Mouse (Mus musculus): ENCODE data around the gene Fancd2.
A peak's percentile ranks its signal among the peaks of the same experiment; 100 is the strongest.

The Fancd2 gene

DNA sequence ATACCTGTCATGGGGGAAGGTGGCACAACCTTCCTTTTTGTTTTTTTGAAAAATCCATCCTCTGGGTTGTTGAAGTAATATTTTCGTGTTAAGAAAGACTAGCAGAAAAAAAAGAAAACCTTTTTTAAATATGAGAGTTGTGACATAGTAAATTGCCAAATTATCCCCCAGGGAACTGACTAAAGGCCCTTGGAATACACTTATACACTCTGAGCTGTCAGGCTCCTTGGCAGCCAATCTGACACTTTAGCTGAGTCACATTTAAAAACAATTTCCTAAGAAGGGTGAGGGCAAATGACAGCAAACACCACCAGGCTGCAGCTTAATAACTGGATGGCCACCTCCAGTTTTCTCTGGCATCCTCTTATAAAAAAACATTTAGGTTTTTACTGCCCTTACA lies 9.2 kb upstream of the Fancd2 start:
- no peak for DNase-seq (ENCODE audit: low read depth, low spot score)

DNA sequence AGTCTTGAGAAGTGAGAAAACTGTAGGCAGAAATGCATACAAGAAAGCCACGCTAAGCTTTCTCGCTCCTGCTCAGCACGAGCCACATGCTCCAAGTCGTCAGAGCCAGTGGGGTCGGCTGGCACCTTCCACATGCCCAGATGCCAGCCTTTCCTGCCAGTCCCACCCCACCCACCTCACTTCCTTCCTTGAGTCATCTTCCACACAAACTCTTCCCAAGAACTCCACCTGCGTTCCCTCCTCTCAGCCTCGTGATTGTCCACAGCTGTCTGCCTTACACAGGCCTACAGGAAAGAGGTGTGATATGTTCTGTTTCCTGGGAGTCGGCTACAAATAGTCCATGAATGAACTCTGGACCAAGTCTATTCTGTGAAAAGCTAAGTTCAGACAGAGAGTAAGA lies 8.1 kb upstream of the Fancd2 start:
- DNase-seq (ENCODE audit: low read depth, low spot score) = peak; percentile 80

DNA sequence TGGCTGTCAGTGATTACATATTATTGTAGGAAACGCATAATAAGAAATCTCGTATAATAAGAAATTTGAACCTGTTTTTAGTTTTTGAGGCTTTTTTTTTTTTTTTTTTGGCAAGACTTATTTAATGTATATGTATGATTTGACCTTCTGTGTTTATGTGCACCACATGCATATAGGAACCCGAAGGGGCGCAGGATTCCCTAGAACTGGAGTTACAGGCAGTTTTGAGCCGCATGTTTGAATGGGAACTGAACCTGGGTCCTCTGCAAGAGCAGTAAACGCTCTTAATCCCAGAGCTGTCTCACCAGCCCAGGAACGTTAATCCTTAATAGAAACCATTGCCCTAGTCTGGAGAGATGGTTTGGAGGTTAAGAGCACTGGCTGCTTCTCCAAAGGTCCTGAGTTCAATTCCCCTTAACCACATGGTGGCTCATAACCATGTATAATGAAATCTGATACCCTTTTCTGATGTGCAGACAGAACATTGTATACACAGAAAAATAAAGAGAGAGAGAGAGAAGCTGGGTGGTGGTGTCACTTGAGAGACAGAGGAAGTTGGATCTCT lies 440 bp downstream of the Fancd2 start:
- DNase-seq (ENCODE audit: low read depth, low spot score) = no peak

DNA sequence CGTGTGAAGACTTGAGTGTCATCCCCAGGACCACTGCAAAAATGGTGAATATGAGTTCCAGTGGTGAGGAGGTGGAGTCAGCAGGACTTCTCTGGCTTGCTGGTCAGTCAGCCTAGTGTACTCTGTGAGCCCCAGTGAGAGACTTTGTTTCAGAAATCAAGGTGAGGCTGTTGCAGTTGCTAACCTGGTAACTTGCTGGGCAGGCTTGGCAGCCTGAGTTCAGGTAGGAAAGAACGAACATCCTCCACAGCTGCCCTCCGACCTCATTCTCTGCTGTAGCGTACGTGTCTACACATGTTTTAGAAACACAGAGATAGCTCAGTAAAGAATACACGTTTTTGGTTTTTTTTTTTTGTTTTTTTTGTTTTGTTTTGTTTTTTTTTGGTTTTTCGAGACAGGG lies 3.4 kb downstream of the Fancd2 start:
- DNase-seq (ENCODE audit: low read depth, low spot score) = no peak

DNA sequence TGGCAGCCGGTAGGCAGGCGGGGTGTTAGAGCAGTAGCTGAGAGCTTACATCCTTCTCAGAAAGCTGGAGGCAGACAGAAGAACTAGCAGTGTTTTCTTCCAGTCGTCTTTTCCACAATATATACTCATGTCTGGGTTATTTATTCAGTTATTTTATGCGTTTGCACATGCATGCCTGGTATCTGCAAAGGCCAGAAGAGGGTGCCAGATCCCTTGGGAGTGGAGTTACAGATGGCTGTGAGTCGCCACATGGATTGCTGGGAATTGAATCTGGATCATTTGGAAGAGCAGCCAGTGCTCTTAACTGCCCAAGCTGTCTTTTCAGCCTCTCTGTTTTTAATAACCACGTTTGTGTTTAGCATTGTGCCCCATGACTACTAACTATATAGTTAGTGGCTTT lies 10.1 kb downstream of the Fancd2 start:
- no peak for DNase-seq (ENCODE audit: low read depth, low spot score)

DNA sequence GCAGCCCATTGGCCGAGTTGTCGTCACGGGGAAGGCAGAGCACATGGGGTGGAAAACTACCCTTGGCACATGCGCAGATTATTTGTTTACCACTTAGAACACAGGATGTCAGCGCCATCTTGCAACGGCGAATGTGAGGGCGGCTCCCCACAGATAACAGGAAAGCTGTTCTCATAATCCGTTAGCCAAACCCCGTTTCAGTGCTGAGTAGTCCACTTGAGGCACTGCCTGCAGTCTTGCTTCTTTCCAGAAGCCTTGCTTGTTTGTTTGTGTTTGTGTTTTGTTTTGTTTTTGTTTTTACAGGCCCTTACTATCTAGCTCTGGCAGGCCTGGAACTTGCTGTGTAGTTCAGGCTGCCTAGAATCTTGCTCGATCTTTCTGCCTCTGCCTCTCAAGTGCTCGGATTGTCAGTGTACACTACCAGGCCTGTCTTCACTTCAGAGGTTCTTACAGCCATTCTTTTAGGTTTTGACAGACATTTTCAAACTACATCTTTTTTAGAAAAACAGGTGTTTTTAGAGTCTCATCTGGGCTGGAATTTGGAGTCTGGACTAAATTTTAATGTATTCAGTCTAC lies 12.5 kb downstream of the Fancd2 start:
- no peak for DNase-seq (ENCODE audit: low read depth, low spot score)

DNA sequence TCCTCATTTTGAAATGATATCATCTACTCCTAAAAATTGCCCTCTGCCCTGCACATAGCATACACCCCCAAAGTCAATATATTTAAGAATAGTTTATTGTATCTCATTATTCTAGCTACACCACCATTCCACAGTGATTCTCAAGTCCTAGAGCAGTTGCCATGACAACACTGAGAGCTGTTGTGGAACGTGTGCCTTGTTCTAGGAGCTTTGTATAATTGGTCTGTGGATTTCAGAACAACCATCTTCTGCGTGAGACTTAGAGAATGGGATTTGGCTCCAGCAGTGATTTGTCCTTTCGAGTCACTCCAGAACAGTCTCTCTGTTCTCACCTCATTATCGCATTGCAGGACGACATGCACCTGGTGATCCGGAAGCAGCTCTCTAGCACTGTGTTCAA lies 28.3 kb downstream of the Fancd2 start:
- DNase-seq (ENCODE audit: low read depth, low spot score) = peak; percentile 78

DNA sequence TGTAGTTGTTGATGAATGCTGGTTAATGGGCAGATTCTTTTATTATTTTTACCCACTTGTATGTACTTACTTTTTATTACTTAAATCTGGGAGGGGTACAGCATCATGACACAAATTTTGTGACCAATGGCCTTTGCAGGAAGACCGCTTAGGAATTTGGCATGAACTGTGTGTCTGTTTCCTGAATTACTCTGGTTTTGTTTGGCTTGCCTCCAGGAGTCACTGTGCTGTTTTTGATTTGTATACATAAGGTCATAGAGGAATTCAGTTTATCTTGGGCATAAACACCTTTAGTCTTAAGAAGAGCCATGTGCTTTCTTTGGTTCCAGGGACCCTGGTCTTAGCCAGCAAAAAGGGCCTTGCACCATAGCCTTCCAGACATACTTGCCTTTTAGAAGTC lies 33.1 kb downstream of the Fancd2 start:
- DNase-seq (ENCODE audit: low read depth, low spot score) = no peak

DNA sequence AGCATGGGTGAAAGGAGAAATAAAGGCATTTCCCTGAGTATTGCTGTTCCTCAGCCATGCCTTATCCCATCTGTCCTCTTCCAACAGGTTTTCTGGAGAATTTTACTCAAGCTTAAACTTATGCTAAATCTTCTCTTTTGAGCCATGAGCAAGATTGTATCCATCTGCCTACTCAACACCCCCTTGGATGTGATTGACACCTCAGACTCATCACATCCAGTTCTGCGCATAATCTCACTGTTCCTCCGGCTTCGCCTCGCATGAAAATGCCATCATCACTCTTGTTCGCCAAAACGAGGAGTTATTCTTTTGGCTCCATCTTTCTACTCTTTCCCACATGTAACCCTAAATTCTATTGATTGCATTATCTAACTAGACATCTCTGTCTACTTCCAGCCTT lies 44.6 kb downstream of the Fancd2 start:
- DNase-seq (ENCODE audit: low read depth, low spot score) = peak; percentile 89

DNA sequence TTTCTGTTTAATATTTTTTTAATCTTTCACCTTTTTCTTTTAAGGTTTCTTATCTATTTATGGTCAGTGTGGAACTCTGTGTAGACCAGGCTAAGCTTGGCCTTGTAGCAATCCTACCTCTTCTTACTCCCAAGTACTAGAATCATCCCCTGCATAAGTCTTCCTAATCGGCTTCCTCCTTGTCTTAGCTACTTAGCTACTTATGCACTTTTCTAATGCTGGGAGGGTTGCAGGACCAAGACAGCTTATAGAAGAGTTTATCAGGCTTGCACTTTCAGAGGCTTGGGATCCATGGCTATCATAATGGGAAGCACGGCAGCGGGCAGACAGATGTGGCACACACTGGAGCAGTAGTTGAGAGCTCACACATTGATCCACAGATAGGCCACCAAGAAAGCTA lies 47.8 kb downstream of the Fancd2 start:
- DNase-seq (ENCODE audit: low read depth, low spot score) = no peak

DNA sequence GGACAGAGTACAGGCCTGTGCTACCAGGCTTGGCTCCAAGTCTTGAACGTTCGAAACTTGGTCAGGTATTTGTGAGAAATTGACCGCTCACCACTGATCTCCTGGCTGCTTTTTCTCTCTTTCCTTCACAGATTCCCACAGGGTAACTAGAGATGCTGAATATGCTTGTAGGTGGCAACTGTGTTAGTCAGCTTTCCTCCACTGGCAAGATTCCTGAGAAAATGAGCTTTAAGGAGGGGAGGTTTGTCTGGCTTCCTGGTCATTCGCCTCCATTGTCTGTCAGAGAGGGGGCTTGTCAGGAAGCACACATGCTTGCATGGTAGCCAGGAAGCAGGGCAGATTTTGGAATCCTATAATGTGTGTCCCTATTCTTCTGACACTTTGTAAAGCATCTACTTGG lies 51.5 kb downstream of the Fancd2 start:
- DNase-seq (ENCODE audit: low read depth, low spot score) = peak; percentile 74

DNA sequence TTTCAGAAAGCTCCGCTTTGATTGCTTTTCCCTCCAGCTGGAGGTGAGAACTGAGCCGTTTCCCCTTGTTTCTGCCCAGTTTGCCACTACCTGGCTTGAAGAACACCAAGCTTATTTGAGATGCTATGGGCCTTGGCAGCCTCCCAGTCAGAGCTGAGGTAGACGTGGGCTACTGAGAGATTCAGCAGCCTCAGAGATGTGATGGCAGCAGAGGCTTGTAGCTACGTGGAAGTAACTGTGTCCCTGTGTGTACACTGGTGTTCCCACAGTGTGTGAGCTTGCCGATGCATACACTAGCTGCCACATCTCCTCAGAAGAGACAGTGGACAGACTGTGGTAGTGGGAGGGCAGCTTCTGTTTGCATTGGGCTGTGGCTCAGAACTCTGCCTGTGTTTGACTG lies 53.6 kb downstream of the Fancd2 start:
- peak; percentile 79 for DNase-seq (ENCODE audit: low read depth, low spot score)

DNA sequence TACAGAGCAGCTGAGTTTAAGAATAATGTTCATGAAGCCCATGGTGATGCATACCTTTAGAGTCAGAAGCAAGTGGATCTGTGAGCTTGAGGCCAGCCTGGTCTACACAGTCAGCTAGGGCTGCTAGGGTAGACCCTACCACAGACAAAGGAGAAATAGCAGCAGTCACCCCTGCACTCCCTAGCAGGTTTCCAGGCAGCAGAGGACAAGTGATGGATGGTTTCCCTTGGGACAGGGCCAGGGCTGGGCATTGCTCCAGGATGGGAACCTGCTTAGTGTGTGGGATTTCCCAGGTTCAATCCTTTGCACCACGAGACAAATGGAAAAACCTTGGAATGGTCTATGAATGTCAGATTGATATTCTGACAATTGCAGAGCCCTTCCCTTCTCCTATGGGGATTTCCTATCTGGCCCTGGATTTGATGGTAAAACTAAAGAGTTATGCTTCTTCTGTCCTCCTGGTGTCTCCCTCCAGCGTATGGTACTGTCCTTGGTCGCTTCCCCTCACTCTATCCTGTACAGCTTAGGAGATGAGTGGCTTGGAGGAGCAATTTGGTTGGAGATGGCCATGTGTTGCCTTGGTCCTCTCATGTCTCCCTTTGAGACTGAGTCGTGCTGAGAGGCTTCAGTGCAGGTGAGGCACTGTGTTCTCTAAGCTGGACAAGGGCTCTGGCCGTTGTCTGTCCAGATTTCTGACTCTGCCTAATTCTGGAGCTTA lies 55.1 kb downstream of the Fancd2 start:
- peak; percentile 35 for DNase-seq (ENCODE audit: low read depth, low spot score)

DNA sequence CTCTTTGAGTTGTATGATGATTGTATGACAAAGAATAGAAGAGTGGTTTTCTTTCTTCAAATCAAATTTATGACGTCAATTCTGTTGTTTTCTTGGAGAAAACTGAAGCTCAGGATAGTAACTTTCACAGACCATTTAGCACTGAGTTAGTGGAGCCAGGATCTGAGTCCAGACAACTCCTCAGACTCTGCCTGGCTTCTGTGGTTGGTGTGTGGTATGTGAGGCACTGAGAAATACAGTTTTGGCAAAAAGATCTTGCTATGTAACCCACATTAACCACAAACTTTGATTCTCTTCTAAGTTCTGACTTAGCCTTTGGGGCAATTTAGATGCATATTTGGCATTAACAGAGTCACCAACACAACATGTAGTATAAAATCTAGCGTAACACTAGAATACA lies 61.2 kb downstream of the Fancd2 start:
- DNase-seq (ENCODE audit: low read depth, low spot score) = no peak

DNA sequence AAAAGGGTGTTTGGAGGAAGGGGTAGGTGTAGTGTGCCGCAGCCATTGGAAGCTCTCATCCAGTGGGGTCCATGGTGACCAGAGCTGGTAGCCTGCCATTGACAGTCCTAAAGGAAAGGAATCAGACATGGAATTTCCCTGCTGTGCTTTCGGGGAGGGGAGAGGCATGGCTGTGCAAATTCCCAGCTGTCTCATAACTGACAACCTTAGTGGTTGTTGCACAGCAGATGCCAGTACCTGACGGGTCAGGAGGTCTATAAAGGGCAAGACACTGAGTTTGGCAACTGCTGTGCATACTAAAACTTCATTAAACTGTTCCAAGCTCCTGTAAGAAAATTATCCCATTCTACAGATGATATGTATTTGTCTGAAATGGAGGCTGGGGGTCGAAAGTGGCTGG lies 66.5 kb downstream of the Fancd2 start:
- DNase-seq (ENCODE audit: low read depth, low spot score) = no peak

DNA sequence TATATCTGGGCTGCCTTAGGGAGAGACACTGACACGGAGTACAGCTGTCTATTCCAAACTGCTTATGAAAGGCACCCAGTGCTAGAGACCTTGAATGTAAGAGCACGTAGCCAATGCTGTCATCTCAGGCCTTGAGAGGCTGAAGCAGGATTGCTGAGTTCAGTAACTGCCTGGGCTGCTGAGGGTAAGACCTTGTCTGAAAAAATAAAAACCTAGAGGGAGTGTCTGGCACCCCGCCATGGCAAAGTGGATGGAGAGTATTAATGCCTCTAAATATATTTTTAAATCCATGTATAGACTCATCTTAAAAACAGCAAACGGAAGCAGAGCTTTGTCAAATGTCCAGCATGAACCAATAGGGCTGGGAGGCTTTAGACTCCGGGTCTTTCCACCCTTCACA lies 68.4 kb downstream of the Fancd2 start:
- DNase-seq (ENCODE audit: low read depth, low spot score) = peak; percentile 18

DNA sequence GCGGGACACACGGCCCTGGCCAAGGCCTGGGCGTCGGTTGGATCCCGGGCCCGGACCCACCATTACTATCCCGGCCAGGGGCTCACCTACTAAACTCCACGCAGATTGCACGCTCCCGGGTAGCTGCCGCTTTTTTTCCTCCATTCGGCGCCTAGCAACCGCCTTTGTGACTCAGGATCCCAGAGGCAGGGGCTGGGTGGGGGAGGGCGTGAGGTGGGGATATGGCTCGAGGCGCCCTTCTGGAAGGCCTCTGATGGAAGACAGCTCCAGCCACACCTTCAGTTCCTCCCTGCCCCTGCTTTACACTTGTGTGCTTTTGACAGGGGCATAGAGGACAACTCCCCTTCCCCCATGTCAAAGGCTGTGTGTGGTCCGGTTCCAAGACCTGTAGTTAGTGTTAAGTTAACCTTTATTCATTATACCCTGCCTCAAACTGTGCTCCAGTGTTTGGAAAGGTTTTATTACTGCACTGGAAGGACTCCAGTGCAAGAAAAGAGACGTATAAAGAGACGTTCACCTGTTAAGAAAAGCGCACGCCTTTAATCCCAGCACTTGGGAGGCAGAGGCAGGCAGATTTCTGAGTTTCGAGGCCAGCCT lies 69.2 kb downstream of the Fancd2 start, which contains the start of gene Fancd2os:
TSS of gene Fancd2os (minus strand) at position 173 of the 597 bp plus-strand sequence.
- no peak for DNase-seq (ENCODE audit: low read depth, low spot score)

DNA sequence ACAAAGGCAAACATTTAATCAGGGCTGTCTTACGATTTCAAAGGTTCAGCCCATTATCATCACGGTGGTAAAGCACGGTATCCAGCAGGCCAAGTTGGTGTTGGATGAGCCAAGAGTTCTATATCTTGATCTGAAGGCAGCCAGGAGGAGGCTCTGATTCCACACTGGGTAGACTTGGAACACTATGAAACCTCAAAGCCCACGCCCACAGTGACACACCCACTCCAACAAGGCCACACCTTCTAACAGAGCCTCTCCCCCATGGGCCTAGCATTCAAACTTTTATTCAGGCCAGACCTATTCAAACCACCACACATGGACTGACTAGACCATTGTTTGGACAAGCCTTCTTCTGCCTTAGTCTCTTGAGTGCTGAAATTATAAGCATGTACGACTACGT lies 71.3 kb downstream of the Fancd2 start:
- no peak for DNase-seq (ENCODE audit: low read depth, low spot score)

DNA sequence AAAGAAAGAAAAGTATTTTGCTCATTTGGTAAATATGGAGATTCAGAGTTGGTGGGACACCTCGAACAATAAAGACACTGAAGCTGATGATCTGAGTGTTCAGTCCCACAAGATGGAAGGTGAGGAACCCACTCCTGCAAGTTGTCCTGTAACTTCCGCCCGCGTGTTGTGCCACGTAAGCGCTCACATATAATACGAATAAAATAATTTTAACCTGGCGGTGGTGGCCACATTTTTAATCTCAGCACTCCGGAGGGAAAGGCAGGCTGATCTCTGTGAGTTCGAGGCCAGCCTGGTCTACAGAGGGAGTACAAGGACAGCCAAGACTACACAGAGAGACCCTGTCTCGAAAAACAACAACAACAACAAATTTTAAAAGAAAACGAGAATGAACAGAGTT lies 72.5 kb downstream of the Fancd2 start:
- DNase-seq (ENCODE audit: low read depth, low spot score) = no peak

DNA sequence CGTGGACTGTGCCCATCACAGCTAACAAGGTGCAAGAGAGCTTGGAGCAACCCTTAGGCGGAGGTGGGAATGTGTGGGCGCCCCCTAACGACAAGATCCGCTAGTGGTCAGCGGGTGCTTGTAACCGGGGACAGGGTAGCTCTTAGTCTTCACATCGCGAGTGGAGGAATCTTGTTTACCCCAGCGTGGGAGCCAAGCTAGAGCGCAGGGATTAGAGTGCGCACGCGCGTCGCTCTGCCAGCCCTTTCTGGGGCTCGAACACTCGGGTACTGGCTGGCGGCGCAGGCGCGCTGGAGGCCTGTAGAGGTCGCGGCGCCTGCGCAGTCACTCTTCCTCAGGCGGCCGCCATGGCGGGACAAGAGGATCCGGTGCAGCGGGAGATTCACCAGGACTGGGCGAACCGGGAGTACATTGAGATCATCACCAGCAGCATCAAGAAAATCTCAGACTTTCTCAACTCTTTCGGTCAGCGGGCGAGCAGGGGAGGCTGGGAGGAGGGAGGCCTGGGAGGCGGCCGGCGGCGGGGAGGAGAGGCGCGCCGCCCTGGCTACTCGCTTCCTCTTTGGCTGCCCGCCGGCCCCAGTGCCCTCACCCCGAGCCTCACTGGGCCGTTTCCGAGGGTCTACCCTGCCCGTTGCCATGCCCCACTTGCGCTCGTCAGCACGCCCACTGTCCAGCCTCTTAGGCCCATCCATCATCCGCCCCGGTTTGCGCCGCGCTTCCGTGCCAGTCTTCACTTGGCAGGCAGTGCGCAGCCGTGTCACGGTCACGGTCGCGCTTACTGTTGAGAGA lies 73.1 kb downstream of the Fancd2 start, which contains the start of gene Brk1:
TSS of gene Brk1 (plus strand) at position 341 of the 792 bp plus-strand sequence.
- peak; percentile 96 for DNase-seq (ENCODE audit: low read depth, low spot score)

DNA sequence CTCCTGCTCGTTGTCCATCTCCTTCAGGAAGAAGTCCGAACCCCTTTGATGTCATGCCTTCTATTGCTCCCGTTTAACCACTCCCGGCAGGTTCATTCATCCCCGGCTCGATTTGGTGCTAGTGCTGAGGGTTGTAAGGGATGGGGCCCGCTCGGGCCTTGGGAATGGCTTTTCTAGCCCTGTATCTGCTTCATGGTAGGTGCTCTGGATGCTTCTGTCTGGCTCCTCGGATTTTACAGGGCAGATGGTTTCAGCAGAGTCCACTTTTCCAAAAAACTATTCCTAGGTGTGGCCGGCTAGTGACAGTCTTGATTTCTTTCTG lies 73.7 kb downstream of the Fancd2 start:
- DNase-seq (ENCODE audit: low read depth, low spot score) = no peak

DNA sequence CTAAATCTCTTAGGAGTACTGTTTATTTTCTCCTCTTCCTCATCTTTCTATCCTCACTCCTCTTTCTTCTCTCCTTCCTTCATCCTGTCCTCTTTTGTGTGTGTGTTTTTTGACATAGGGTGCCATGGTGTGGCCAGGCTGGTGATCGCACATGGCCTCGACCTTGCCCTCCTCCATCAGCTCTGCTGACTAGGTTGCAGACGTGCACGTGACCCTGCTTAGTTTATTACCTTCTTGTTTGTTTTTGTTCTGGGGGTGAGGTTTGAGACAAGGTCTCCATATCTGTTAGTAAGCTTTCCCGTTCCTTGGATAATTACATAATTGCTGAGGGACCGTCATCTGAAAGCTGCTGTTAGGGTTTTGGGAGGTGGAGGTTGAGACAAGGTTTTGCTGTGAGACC lies 77.4 kb downstream of the Fancd2 start:
- DNase-seq (ENCODE audit: low read depth, low spot score) = no peak
